Mouse (Mus musculus) macrophage (primary cell): ENCODE data around the gene Vps11. TPM values are rescaled to one million over a fixed set of nuclear protein-coding genes. Genes with fewer than 3 reads are reported as not detected.
"Not testable (repeated sequence)": the region's sequence is repeated elsewhere in the genome, so short reads cannot be mapped to it uniquely, and the experiment has no call there.

Experiments used
- H3K27ac ChIP-seq: fragments of 350-480 bp; formaldehyde crosslinking; 2 replicates; pipeline ENCODE4 v1.9.0; 2021
- H3K36me3 ChIP-seq: fragments of 350-480 bp; formaldehyde crosslinking; 2 replicates; pipeline ENCODE4 v1.9.0; 2021; ENCODE audit errors: inconsistent target
- H3K4me3 ChIP-seq: fragments of 350-480 bp; formaldehyde crosslinking; 2 replicates; pipeline ENCODE4 v1.9.0; 2021; ENCODE audit errors: inconsistent target
- H3K79me2 ChIP-seq: fragments of 350-480 bp; formaldehyde crosslinking; 2 replicates; pipeline ENCODE4 v1.9.0; 2021; ENCODE audit errors: inconsistent target
- WGBS: methylation state at CpG from one replicate; pipeline ENCODE4 v1.1.7; 2026; ENCODE audit warnings: inconsistent platforms; ENCODE audit not compliant: missing documents; 5-methylcytosine and 5-hydroxymethylcytosine counted together
- polyA plus RNA-seq: library from polyadenylated mRNA; stranded (reverse); fragments of 250-400 nt; gene quantifications from 3 replicates; pipeline ENCODE4 v1.2.4, GENCODE M21; 2018; ENCODE audit warnings: inconsistent platforms

Gene Vps11
- polyA plus RNA-seq, 1 experiment from 2014 or later, result 37.9 TPM

- peaks cover 67% of the 10 kb centered on the region for H3K36me3 ChIP-seq
- H3K27ac ChIP-seq, result no peak overlapping the region
Measured at GRCm38 (mm10) chr9:44348546-44348945, 12.9 kb downstream of the Vps11 start.

DNA sequence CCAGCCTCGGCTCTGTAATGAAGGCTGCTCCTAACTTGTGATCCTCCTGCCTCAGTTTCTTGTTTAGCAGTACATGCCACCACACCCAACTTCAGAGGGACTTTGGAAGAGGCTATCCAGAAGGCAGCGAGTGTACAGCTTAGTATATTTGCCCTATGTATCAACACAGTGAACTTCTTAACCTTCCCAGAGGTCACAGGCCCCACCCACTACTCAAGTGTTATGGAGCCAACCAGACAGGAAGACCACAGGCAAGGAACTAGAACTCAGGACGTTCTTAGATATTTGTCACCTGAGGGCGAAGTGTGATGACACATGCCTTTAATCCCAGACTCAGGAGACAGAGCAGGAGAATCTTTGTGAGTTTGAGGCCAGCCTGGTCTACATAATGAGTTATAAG, 13.8 kb downstream of the Vps11 start:
- Histone ChIP-seq H3K79me2 (peaks cover 15% of the 10 kb centered on the region), H3K4me3 (no peak overlapping the region), H3K36me3 (peaks cover 57% of the 10 kb centered on the region), H3K27ac (no peak overlapping the region)
- WGBS, result 92% methylated on average over 4 of the region's 4 CpGs

More at GRCm38 (mm10) chr9:44348546-44348945, 12.9 kb downstream of the Vps11 start:
- peaks cover 15% of the 10 kb centered on the region; the same call in 1 of the 2 replicates for H3K79me2 ChIP-seq
- no peak overlapping the region for H3K4me3 ChIP-seq
- WGBS, result 100% methylated on average over 3 of the region's 4 CpGs

DNA sequence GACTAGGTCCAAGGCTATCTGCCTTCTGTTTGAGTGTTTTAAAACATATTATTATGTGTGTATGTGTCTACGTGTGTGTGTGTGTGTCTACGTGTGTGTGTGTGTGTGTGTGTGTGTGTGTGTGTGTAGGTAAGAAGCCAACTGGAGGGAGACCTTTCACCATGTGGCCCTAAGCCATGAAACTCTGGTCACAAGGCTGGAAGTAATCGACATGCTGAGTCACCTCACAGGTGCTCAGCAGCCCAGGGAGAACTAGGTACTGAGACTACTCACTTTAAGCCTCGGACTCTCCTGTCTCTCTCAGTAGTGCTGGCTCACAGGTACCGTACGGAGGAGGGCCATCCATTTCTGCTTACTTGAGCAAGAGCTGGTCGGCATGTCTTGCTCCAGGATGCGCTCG, 14.3 kb downstream of the Vps11 start:
- WGBS, result 94% methylated on average over 9 of the region's 9 CpGs

GRCm38 (mm10) chr9:44345570-44346433, 15.7 kb downstream of the Vps11 start:
- H3K79me2 ChIP-seq, result peaks cover 28% of the 10 kb centered on the region
- H3K4me3 ChIP-seq, result no peak overlapping the region
- H3K36me3 ChIP-seq, result peaks cover 39% of the 10 kb centered on the region
- WGBS, result 100% methylated on average over 5 of the region's 6 CpGs
- H3K27ac ChIP-seq, result no peak overlapping the region

More for the DNA sequence above, 14.3 kb downstream of the Vps11 start:
- Histone ChIP-seq H3K36me3 (peaks cover 53% of the 10 kb centered on the region), H3K27ac (no peak overlapping the region), H3K79me2 (peaks cover 15% of the 10 kb centered on the region), H3K4me3 (no peak overlapping the region)

DNA sequence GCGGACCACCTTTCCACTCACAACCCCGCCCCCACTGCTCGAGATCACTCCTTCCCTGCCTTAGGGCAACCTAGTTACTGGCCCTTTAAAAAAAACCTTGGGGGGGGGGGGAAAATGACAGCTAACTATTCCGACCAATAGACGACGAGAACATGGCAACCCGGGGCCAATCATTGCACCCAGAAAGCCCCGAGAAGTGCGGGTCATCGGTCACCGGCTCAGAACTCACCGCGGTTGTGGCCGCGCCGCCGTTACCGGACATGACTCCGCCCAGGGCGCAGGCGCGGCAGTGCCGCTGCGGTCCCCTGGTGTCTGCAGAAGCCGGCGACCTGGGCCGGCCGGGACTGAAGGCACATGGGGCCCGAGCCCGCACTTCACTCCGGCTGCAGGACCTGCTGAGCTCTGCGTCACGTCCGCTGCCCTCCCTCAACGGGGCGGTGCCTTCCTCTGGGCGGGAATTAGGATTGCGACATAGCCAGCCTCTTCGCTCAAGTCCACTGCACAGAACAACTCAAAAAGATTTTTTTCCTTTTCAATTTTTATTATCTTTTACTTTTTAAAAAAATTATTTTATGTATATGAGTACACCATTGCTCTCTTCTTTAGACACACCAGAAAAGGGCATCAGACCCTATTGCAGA, 17.6 kb downstream of the Vps11 start, which contains the start of gene Hmbs:
TSS of gene Hmbs (minus strand) at position 448 of the 641 bp plus-strand sequence.
- peaks cover 36% of the 10 kb centered on the region for H3K79me2 ChIP-seq
- H3K27ac ChIP-seq, result peak within 1 kb of the TSS; percentile 34
- H3K36me3 ChIP-seq, result peaks cover 21% of the 10 kb centered on the region
- peak within 1 kb of the TSS; percentile 59 for H3K4me3 ChIP-seq
- under 1% methylated on average over 39 of the region's 39 CpGs for WGBS

- WGBS, result 9% methylated on average over 6 of the region's 6 CpGs
- peak overlapping the region; percentile 59 for H3K4me3 ChIP-seq
- peak overlapping the region; percentile 34 for H3K27ac ChIP-seq
- H3K79me2 ChIP-seq, result peaks cover 36% of the 10 kb centered on the region
- peaks cover 15% of the 10 kb centered on the region for H3K36me3 ChIP-seq
Measured at GRCm38 (mm10) chr9:44343290-44343689, 18.2 kb downstream of the Vps11 start.

DNA sequence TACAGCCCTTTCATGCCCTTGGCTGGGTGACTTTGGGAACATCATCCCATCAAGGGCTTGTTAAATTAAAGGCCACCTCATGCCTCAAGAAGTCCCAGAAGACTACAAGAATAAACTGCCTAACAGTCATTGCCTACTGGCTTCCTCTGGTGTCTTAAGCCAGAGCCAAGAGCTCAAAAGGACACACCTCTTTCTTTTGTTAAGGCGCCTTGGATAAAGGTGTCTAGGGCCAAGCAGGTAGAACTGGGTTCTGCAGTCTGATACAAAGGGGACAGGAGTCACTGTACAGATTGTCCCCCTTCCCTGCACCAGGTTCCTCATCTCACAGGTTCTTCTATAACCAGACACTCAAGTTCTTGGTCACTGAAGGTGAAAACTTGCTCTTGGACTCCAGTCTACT, 18.9 kb downstream of the Vps11 start:
- H3K36me3 ChIP-seq, result peaks cover 8% of the 10 kb centered on the region
- H3K27ac ChIP-seq, result no peak overlapping the region
- peak overlapping the region; percentile 59; the same call in 1 of the 2 replicates for H3K4me3 ChIP-seq
- WGBS, result 82% methylated on average over 1 of the region's 1 CpGs
- H3K79me2 ChIP-seq, result peaks cover 42% of the 10 kb centered on the region

DNA sequence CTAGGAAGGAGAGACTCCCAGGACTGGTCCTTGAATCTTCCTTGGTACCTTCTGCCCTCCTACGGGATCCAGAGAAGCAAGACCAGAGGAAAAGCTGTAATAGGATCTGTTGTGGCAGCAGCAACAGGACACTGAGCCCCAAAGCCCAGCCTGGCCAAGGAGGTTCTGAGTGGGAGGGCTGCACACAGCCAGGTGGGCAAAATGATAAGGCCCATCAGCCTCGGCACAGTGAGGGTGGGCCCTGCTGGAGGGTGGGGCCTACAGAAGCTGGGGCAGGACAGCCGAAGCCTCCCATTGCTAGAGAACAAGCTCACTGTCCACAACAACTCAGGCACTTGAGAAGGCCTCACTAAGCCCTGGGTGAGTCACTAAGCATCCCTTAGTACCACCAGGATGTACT, 19.3 kb downstream of the Vps11 start:
- Histone ChIP-seq H3K4me3 (no peak overlapping the region), H3K27ac (no peak overlapping the region), H3K79me2 (peaks cover 46% of the 10 kb centered on the region), H3K36me3 (peaks cover 4% of the 10 kb centered on the region; the same call in 1 of the 2 replicates)
- WGBS, result 83% methylated on average over 3 of the region's 3 CpGs

DNA sequence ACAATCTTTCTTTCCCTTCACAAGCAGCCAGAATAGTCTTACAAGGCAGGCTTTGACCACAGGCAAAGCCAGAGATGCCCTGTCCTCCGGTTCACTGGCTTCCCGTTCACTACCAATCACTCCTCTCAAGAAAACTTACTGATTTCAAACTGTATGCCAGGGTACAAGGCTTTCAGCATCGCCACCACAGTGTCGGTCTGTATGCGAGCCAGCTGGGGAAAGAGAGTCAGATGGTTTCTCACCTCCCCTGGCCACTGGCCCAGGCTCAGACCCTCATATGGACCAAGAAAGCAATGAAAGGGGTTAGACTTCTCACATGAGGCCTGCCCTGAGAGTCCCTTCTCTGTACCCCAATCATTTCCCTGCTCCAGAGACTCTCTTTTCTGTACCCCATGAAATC, 20.0 kb downstream of the Vps11 start:
- 100% methylated on average over 5 of the region's 5 CpGs for WGBS
- no peak overlapping the region for H3K27ac ChIP-seq

GRCm38 (mm10) chr9:44338574-44338973, 22.9 kb downstream of the Vps11 start:
- WGBS, result 88% methylated on average over 5 of the region's 5 CpGs
- Histone ChIP-seq H3K27ac (no peak overlapping the region), H3K79me2 (peaks cover 64% of the 10 kb centered on the region), H3K4me3 (no peak overlapping the region), H3K36me3 (no peaks in the 10 kb centered on the region)

More for the DNA sequence above, 20.0 kb downstream of the Vps11 start:
- Histone ChIP-seq H3K36me3 (no peaks in the 10 kb centered on the region), H3K79me2 (peaks cover 53% of the 10 kb centered on the region), H3K4me3 (no peak overlapping the region)

DNA sequence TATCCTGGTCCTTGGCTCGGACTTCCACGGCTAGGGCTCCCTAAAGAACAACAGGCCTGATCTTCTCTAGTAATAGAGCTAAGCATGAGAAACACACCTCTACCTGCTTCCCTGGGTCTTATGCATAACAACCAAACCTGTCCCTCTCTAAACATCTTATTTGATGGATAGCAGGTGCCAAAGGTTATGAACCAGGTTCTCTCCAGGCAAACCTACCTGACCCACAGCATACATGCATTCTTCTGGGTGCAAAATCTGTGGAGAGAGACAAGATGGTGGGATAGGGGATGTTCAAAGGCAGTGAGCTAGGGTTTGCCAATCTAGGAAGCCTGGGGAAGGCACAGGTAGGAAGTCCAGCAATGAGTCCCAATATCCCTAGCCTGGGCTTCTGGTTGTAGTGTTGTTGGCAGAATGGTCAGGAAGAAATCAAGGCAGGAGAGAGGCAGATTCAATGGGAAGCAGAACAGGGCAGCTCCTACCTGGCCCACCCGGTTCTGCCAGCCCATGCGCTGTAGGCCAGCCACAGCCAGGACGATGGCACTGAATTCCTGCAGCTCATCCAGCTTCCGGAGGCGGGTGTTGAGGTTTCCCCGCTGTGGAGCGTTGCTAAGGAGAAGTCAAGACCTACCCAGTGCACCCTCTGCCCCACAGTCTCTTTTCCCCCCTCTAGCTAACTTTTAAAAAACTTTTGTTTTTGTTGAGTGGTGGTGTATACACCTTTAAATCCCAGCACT, 23.9 kb downstream of the Vps11 start:
- H3K4me3 ChIP-seq, result no peak overlapping the region
- WGBS, result 90% methylated on average over 9 of the region's 9 CpGs
- peaks cover 8% of the 10 kb centered on the region for H3K36me3 ChIP-seq
- H3K79me2 ChIP-seq, result peaks cover 54% of the 10 kb centered on the region
- H3K27ac ChIP-seq, result no peak overlapping the region

GRCm38 (mm10) chr9:44336964-44337363, 24.5 kb downstream of the Vps11 start:
- no peak overlapping the region for H3K27ac ChIP-seq
- WGBS, result 72% methylated on average over 3 of the region's 3 CpGs
- peaks cover 48% of the 10 kb centered on the region for H3K79me2 ChIP-seq
- peaks cover 12% of the 10 kb centered on the region for H3K36me3 ChIP-seq
- H3K4me3 ChIP-seq, result peak overlapping the region; percentile 78

GRCm38 (mm10) chr9:44336513-44336912, 25.0 kb downstream of the Vps11 start:
- not testable (repeated sequence) for H3K27ac ChIP-seq
- Histone ChIP-seq H3K4me3 (peak overlapping the region; percentile 78), H3K36me3 (peaks cover 17% of the 10 kb centered on the region), H3K79me2 (peaks cover 43% of the 10 kb centered on the region)
- WGBS, result 58% methylated on average over 4 of the region's 4 CpGs

- Histone ChIP-seq H3K36me3 (peaks cover 18% of the 10 kb centered on the region), H3K4me3 (peak overlapping the region; percentile 78), H3K79me2 (peaks cover 39% of the 10 kb centered on the region), H3K27ac (peak overlapping the region; percentile 61)
- WGBS, result 0% methylated on average over 5 of the region's 5 CpGs
Measured at GRCm38 (mm10) chr9:44336093-44336406, 25.4 kb downstream of the Vps11 start.
